Mouse (Mus musculus): Measurements from ENCODE around the gene Nploc4. TPM values are rescaled to one million over a fixed set of nuclear protein-coding genes. Genes with fewer than 3 reads are reported as not detected.

Gene Nploc4
- total and polyA plus RNA-seq, 2 experiments from 2014 or later = 20.5 to 59.0 TPM

DNA sequence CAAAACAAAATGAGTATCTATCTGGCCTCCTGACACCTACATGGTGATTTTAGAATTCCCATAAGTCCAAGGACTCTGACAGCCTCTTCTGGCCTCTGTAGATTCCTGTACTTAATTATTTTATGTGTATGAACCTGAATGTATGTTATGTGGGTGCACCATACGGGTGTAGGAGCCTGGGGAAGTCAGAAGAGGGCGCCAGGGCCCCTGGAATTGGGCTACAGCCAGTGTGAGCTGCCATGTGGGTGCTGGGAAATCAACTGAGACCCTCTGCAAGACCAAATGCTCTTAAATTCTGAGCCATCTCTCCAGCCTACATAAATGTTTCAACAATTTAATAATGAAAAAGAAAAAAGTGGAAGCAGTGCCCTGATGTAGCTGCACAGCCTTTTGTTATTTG, 100.1 kb downstream of the Nploc4 start:
- Histone ChIP-seq H3K9ac (replicated peaks; ENCODE audit: low read depth, low read length) (no peak overlapping the region), H3K36me3 (replicated peaks; ENCODE audit: control insufficient read depth, insufficient read depth, low read length) (no peaks in the 10 kb centered on the region), H3K4me2 (ENCODE audit: low read depth, low read length) (no peak overlapping the region), H3K4me1 (ENCODE audit: control insufficient read depth, insufficient read depth) (no peaks in the 10 kb centered on the region), H3K27ac (ENCODE audit: low read depth) (no peak overlapping the region), H3K27me3 (ENCODE audit: control insufficient read depth, insufficient read depth, low read length) (no peaks in the 10 kb centered on the region), H3K9me3 (replicated peaks; ENCODE audit: control insufficient read depth, low read length) (no peaks in the 10 kb centered on the region), H3K4me3 (ENCODE audit: low read depth, low read length) (no peak overlapping the region)
- no peak for DNase-seq (ENCODE audit: low spot score)
- 47% methylated on average over 2 of the region's 2 CpGs for WGBS
- ATAC-seq (ENCODE audit: insufficient read depth, low read depth) = no peak
- no peak for TF ChIP-seq EP300 (IDR thresholded peaks at IDR 0.05; ENCODE audit: low read depth)
- TF ChIP-seq CTCF (IDR thresholded peaks at IDR 0.05; ENCODE audit: low read depth) = no peak

DNA sequence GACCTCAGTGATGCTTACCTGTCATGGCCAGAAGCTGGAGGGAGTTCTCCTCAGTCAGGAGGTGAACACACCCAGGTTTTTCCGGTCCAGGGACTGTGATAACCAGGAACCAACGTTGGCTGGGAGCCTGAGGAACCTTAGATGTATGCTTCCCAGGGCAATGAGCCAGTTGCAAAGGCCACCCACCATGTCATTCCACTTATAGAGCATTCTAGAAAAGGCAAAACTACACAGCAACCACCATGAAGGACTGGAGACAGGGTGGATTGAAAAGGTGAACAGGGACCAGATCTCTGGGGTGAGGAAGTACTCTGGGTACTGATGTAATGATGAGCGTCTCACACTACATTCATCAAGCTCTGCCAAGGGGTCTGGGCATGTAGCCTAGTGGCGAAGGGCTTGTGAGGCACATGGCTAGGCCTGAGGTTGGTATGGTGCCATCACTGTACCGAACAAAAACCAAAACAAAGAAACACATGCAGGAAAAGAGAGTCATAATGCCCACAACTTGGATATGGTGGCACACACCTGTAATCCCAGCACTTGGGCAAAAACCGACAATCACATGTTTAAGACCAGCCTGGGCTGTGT, 102.0 kb downstream of the Nploc4 start:
- Histone ChIP-seq H3K27ac (ENCODE audit: low read depth) (no peak overlapping the region), H3K27me3 (ENCODE audit: control insufficient read depth, insufficient read depth, low read length) (no peaks in the 10 kb centered on the region), H3K9me3 (replicated peaks; ENCODE audit: control insufficient read depth, low read length) (no peaks in the 10 kb centered on the region), H3K4me3 (ENCODE audit: low read depth, low read length) (no peak overlapping the region), H3K36me3 (replicated peaks; ENCODE audit: control insufficient read depth, insufficient read depth, low read length) (no peaks in the 10 kb centered on the region), H3K9ac (replicated peaks; ENCODE audit: low read depth, low read length) (no peak overlapping the region), H3K4me2 (ENCODE audit: low read depth, low read length) (no peak overlapping the region), H3K4me1 (ENCODE audit: control insufficient read depth, insufficient read depth) (no peaks in the 10 kb centered on the region)
- 75% methylated on average over 6 of the region's 6 CpGs for WGBS
- no peak for TF ChIP-seq CTCF (IDR thresholded peaks at IDR 0.05; ENCODE audit: low read depth)
- TF ChIP-seq EP300 (IDR thresholded peaks at IDR 0.05; ENCODE audit: low read depth) = no peak
- ATAC-seq (ENCODE audit: insufficient read depth, low read depth) (no peak), DNase-seq (ENCODE audit: low spot score) (no peak)

Small RNA genes within 50 kb of the gene (microRNA-seq; reads per million reads assigned to microRNA genes)
- gene Gm23419 (not detected), gene Mir6935 (2.7 reads per million, percentile 11 among the genes with 10 or more reads in this experiment)

Other genes starting within 250 kb of the Nploc4 start
- gene Bahcc1, start 204.8 kb downstream of the Nploc4 start, total RNA-seq (2014; rRNA removed; ENCODE audit: low replicate concordance) = 12.2 and 13.1 TPM in 2 replicates
- 2.8 and 3.5 TPM in 2 replicates for gene Bahcc1, start 204.8 kb downstream of the Nploc4 start, polyA plus RNA-seq (2015; fragmentation: Nextera tagmentation; extraction: Ambion mirVana)
- 700 and 751 TPM in 2 replicates for gene Actg1, start 89.2 kb downstream of the Nploc4 start, total RNA-seq (2014; rRNA removed; ENCODE audit: low replicate concordance)
- 639 and 714 TPM in 2 replicates for gene Actg1, start 89.2 kb downstream of the Nploc4 start, polyA plus RNA-seq (2015; fragmentation: Nextera tagmentation; extraction: Ambion mirVana)
- not detected in 2 replicates for gene Fscn2, start 76.2 kb downstream of the Nploc4 start, total RNA-seq (2014; rRNA removed; ENCODE audit: low replicate concordance)
- gene Fscn2, start 76.2 kb downstream of the Nploc4 start, polyA plus RNA-seq (2015; fragmentation: Nextera tagmentation; extraction: Ambion mirVana) = 0.65 and 0.68 TPM in 2 replicates
- 46.7 and 70.5 TPM in 2 replicates for gene Faap100, start 58.9 kb downstream of the Nploc4 start, total RNA-seq (2014; rRNA removed; ENCODE audit: low replicate concordance)
- gene Faap100, start 58.9 kb downstream of the Nploc4 start, polyA plus RNA-seq (2015; fragmentation: Nextera tagmentation; extraction: Ambion mirVana) = 22.3 and 28.6 TPM in 2 replicates
- not detected in 2 replicates for gene Tspan10, start 4.9 kb upstream of the Nploc4 start, total RNA-seq (2014; rRNA removed; ENCODE audit: low replicate concordance)
- 0.08 TPM in 1 of 2 replicates, not detected in the other for gene Tspan10, start 4.9 kb upstream of the Nploc4 start, polyA plus RNA-seq (2015; fragmentation: Nextera tagmentation; extraction: Ambion mirVana)
- not detected in 2 replicates for gene Pde6g, start 15.8 kb upstream of the Nploc4 start, total RNA-seq (2014; rRNA removed; ENCODE audit: low replicate concordance)
- 0.29 and 0.33 TPM in 2 replicates for gene Pde6g, start 15.8 kb upstream of the Nploc4 start, polyA plus RNA-seq (2015; fragmentation: Nextera tagmentation; extraction: Ambion mirVana)
- gene Oxld1, start 20.4 kb upstream of the Nploc4 start, total RNA-seq (2014; rRNA removed; ENCODE audit: low replicate concordance) = 69.2 and 85.3 TPM in 2 replicates
- gene Oxld1, start 20.4 kb upstream of the Nploc4 start, polyA plus RNA-seq (2015; fragmentation: Nextera tagmentation; extraction: Ambion mirVana) = 40.1 and 45.3 TPM in 2 replicates
- gene Ccdc137, start 20.4 kb upstream of the Nploc4 start, total RNA-seq (2014; rRNA removed; ENCODE audit: low replicate concordance) = 4.7 and 5.7 TPM in 2 replicates
- gene Ccdc137, start 20.4 kb upstream of the Nploc4 start, polyA plus RNA-seq (2015; fragmentation: Nextera tagmentation; extraction: Ambion mirVana) = 11.2 and 12.6 TPM in 2 replicates
- gene Arl16, start 29.9 kb upstream of the Nploc4 start, total RNA-seq (2014; rRNA removed; ENCODE audit: low replicate concordance) = 35.4 and 48.3 TPM in 2 replicates
- gene Arl16, start 29.9 kb upstream of the Nploc4 start, polyA plus RNA-seq (2015; fragmentation: Nextera tagmentation; extraction: Ambion mirVana) = 25.1 and 28.2 TPM in 2 replicates
- gene Mrpl12, start 46.9 kb upstream of the Nploc4 start, total RNA-seq (2014; rRNA removed; ENCODE audit: low replicate concordance) = 119 and 161 TPM in 2 replicates
- 308 and 315 TPM in 2 replicates for gene Mrpl12, start 46.9 kb upstream of the Nploc4 start, polyA plus RNA-seq (2015; fragmentation: Nextera tagmentation; extraction: Ambion mirVana)
- gene Slc25a10, start 54.1 kb upstream of the Nploc4 start, total RNA-seq (2014; rRNA removed; ENCODE audit: low replicate concordance) = 66.8 and 74.3 TPM in 2 replicates
- 30.3 and 33.8 TPM in 2 replicates for gene Slc25a10, start 54.1 kb upstream of the Nploc4 start, polyA plus RNA-seq (2015; fragmentation: Nextera tagmentation; extraction: Ambion mirVana)
- 0.23 and 1.9 TPM in 2 replicates for gene Gcgr, start 93.0 kb upstream of the Nploc4 start, total RNA-seq (2014; rRNA removed; ENCODE audit: low replicate concordance)
- gene Gcgr, start 93.0 kb upstream of the Nploc4 start, polyA plus RNA-seq (2015; fragmentation: Nextera tagmentation; extraction: Ambion mirVana) = 0.81 and 1.3 TPM in 2 replicates
- 66.9 and 93.5 TPM in 2 replicates for gene Mcrip1, start 112.0 kb upstream of the Nploc4 start, total RNA-seq (2014; rRNA removed; ENCODE audit: low replicate concordance)
- 136 and 138 TPM in 2 replicates for gene Mcrip1, start 112.0 kb upstream of the Nploc4 start, polyA plus RNA-seq (2015; fragmentation: Nextera tagmentation; extraction: Ambion mirVana)
- gene Ppp1r27, start 113.4 kb upstream of the Nploc4 start, total RNA-seq (2014; rRNA removed; ENCODE audit: low replicate concordance) = not detected in 2 replicates
- 0.20 TPM in 1 of 2 replicates, not detected in the other for gene Ppp1r27, start 113.4 kb upstream of the Nploc4 start, polyA plus RNA-seq (2015; fragmentation: Nextera tagmentation; extraction: Ambion mirVana)
- 232 and 241 TPM in 2 replicates for gene P4hb, start 135.5 kb upstream of the Nploc4 start, total RNA-seq (2014; rRNA removed; ENCODE audit: low replicate concordance)
- 261 and 268 TPM in 2 replicates for gene P4hb, start 135.5 kb upstream of the Nploc4 start, polyA plus RNA-seq (2015; fragmentation: Nextera tagmentation; extraction: Ambion mirVana)
- gene Arhgdia, start 143.9 kb upstream of the Nploc4 start, total RNA-seq (2014; rRNA removed; ENCODE audit: low replicate concordance) = 204 and 231 TPM in 2 replicates
- 239 and 245 TPM in 2 replicates for gene Arhgdia, start 143.9 kb upstream of the Nploc4 start, polyA plus RNA-seq (2015; fragmentation: Nextera tagmentation; extraction: Ambion mirVana)
- gene Alyref, start 160.7 kb upstream of the Nploc4 start, total RNA-seq (2014; rRNA removed; ENCODE audit: low replicate concordance) = 104 and 132 TPM in 2 replicates
- 147 and 155 TPM in 2 replicates for gene Alyref, start 160.7 kb upstream of the Nploc4 start, polyA plus RNA-seq (2015; fragmentation: Nextera tagmentation; extraction: Ambion mirVana)
- gene Anapc11, start 160.7 kb upstream of the Nploc4 start, total RNA-seq (2014; rRNA removed; ENCODE audit: low replicate concordance) = 41.1 and 43.4 TPM in 2 replicates
- 163 and 185 TPM in 2 replicates for gene Anapc11, start 160.7 kb upstream of the Nploc4 start, polyA plus RNA-seq (2015; fragmentation: Nextera tagmentation; extraction: Ambion mirVana)
- gene Npb, start 170.8 kb upstream of the Nploc4 start, total RNA-seq (2014; rRNA removed; ENCODE audit: low replicate concordance) = 25.1 TPM in 1 of 2 replicates, not detected in the other
- gene Npb, start 170.8 kb upstream of the Nploc4 start, polyA plus RNA-seq (2015; fragmentation: Nextera tagmentation; extraction: Ambion mirVana) = 9.9 and 11.8 TPM in 2 replicates
- 57.5 and 76.7 TPM in 2 replicates for gene Pcyt2, start 180.2 kb upstream of the Nploc4 start, total RNA-seq (2014; rRNA removed; ENCODE audit: low replicate concordance)
- gene Pcyt2, start 180.2 kb upstream of the Nploc4 start, polyA plus RNA-seq (2015; fragmentation: Nextera tagmentation; extraction: Ambion mirVana) = 67.5 and 69.6 TPM in 2 replicates
- 12.4 and 63.2 TPM in 2 replicates for gene Sirt7, start 187.5 kb upstream of the Nploc4 start, total RNA-seq (2014; rRNA removed; ENCODE audit: low replicate concordance)
- 14.1 and 15.2 TPM in 2 replicates for gene Sirt7, start 187.5 kb upstream of the Nploc4 start, polyA plus RNA-seq (2015; fragmentation: Nextera tagmentation; extraction: Ambion mirVana)
- gene Mafg, start 195.9 kb upstream of the Nploc4 start, total RNA-seq (2014; rRNA removed; ENCODE audit: low replicate concordance) = 34.1 and 37.7 TPM in 2 replicates
- 13.6 and 14.1 TPM in 2 replicates for gene Mafg, start 195.9 kb upstream of the Nploc4 start, polyA plus RNA-seq (2015; fragmentation: Nextera tagmentation; extraction: Ambion mirVana)
- gene Pycr1, start 206.1 kb upstream of the Nploc4 start, total RNA-seq (2014; rRNA removed; ENCODE audit: low replicate concordance) = 2.1 and 5.8 TPM in 2 replicates
- gene Pycr1, start 206.1 kb upstream of the Nploc4 start, polyA plus RNA-seq (2015; fragmentation: Nextera tagmentation; extraction: Ambion mirVana) = 6.3 and 6.5 TPM in 2 replicates
- 27.8 and 29.3 TPM in 2 replicates for gene Myadml2, start 210.4 kb upstream of the Nploc4 start, total RNA-seq (2014; rRNA removed; ENCODE audit: low replicate concordance)
- gene Myadml2, start 210.4 kb upstream of the Nploc4 start, polyA plus RNA-seq (2015; fragmentation: Nextera tagmentation; extraction: Ambion mirVana) = 32.7 and 33.5 TPM in 2 replicates
- 0.27 TPM in 1 of 2 replicates, not detected in the other for gene Notum, start 223.5 kb upstream of the Nploc4 start, total RNA-seq (2014; rRNA removed; ENCODE audit: low replicate concordance)
- 0.08 and 0.16 TPM in 2 replicates for gene Notum, start 223.5 kb upstream of the Nploc4 start, polyA plus RNA-seq (2015; fragmentation: Nextera tagmentation; extraction: Ambion mirVana)
- 88.8 and 146 TPM in 2 replicates for gene Aspscr1, start 235.3 kb upstream of the Nploc4 start, total RNA-seq (2014; rRNA removed; ENCODE audit: low replicate concordance)
- 86.3 and 87.9 TPM in 2 replicates for gene Aspscr1, start 235.3 kb upstream of the Nploc4 start, polyA plus RNA-seq (2015; fragmentation: Nextera tagmentation; extraction: Ambion mirVana)